ENCODE assay signal across 8 mouse cellular contexts in the genomic region with DNA sequence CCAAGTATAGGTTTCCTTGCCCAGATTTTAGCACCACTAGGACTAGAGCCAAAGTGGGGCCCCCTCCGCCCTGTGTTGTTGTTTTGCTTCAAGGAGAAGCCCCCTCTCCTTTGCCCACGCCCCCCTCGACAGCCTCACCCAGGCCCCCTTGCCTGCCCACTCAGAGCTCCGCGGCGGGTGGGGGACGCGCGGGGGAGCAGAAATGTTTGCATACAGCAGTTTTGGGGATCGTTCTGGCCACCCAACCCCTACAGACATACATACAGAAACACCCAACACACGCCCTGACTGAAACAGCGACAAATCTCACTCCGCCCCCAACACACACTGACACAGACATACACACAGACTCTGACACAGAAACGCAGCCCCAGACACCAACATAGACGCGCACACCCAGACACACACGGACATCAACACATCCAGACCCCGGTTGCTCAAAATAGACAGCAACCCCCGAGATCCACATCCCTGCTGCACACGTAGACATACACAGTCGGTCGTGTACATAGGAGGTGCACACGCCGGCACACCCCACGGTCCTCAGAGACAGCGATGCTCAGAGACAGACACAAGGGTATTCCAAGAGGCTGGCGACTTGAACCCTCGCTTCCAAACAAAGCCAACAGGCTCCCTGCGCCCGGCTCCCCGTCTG. TPM values are rescaled to one million over a fixed set of nuclear protein-coding genes. Genes with fewer than 3 reads are reported as not detected.
DNase-seq lines count a peak whose midpoint lies in the region; ATAC-seq and TF ChIP-seq lines count a peak whose summit lies in the region.

No protein-coding gene starts in this region.

- H3K36me3 ChIP-seq in ES-Bruce4 (ENCODE audit: control insufficient read depth, insufficient read depth, low read length, poor library complexity, severe bottlenecking): no peaks in the 10 kb centered on the region
- no peaks in the 10 kb centered on the region for H3K36me3 ChIP-seq in midbrain, embryonic 15.5 days (replicated peaks)

- H3K4me3 ChIP-seq in ES-Bruce4 (ENCODE audit: low read depth, low read length): peak overlapping the region; percentile 88
- H3K4me3 ChIP-seq in midbrain, embryonic 15.5 days: peak overlapping the region; percentile 99

- peak overlapping the region; percentile 85 for H3K4me2 ChIP-seq in midbrain, embryonic 15.5 days

- no peak for TF ChIP-seq POLR2A in ES-Bruce4 (IDR thresholded peaks at IDR 0.05; ENCODE audit: insufficient read depth, low read length)

- no peak for TF ChIP-seq EP300 in ES-Bruce4 (IDR thresholded peaks at IDR 0.05; ENCODE audit: insufficient read depth, low read depth, low read length)

- ATAC-seq in erythroblast, adult 5-6 weeks (replicated peaks; ENCODE audit: low FRiP score, poor library complexity, severe bottlenecking): 0 out of 2 replicates have a peak, but pooled peaks have one; percentile 26
- peak; percentile 79 for ATAC-seq in midbrain, embryonic 15.5 days (replicated peaks)

- WGBS in midbrain, embryonic 15.5 days: under 1% methylated on average over 31 of the region's 31 CpGs

- peak; percentile 40 for DNase-seq in embryo, embryonic 10 days (ENCODE audit: low spot score)
- no peak for DNase-seq in embryo, embryonic 11 days
- peak; percentile 35 for DNase-seq in layer of hippocampus, postnatal 25 days (ENCODE audit: extremely low spot score in 1 of 2, low spot score in 1 of 2)
- DNase-seq in spleen, postnatal 14 days (ENCODE audit: low spot score in 2 of 2): no peak
- DNase-seq in thymus, postnatal 0 days (ENCODE audit: low spot score): no peak

- peaks cover 8% of the 10 kb centered on the region for H3K27me3 ChIP-seq in ES-Bruce4 (ENCODE audit: control insufficient read depth, insufficient read depth, low read length, poor library complexity, severe bottlenecking)
- H3K27me3 ChIP-seq in midbrain, embryonic 15.5 days (replicated peaks): no peaks in the 10 kb centered on the region

- H3K4me1 ChIP-seq in ES-Bruce4 (ENCODE audit: control insufficient read depth, insufficient read depth, low read length): no peaks in the 10 kb centered on the region
- H3K4me1 ChIP-seq in midbrain, embryonic 15.5 days: peaks cover 35% of the 10 kb centered on the region

- H3K27ac ChIP-seq in ES-Bruce4 (ENCODE audit: insufficient read depth, low read length): no peak overlapping the region
- peak overlapping the region; percentile 96 for H3K27ac ChIP-seq in midbrain, embryonic 15.5 days

- TF ChIP-seq CTCF in ES-Bruce4 (IDR thresholded peaks at IDR 0.05; ENCODE audit: low read depth, low read length): no peak

- no peaks in the 10 kb centered on the region for H3K9me3 ChIP-seq in ES-Bruce4 (replicated peaks; ENCODE audit: control insufficient read depth, insufficient read depth, low read length, poor library complexity, severe bottlenecking)
- no peaks in the 10 kb centered on the region for H3K9me3 ChIP-seq in midbrain, embryonic 15.5 days

- peak overlapping the region; percentile 44 for H3K9ac ChIP-seq in ES-Bruce4 (ENCODE audit: low read depth, poor library complexity, severe bottlenecking)
- H3K9ac ChIP-seq in midbrain, embryonic 15.5 days: peak overlapping the region; percentile 99

RNA-seq across cellular contexts. Expression of a gene that starts 0.7 kb away (rescaled TPM):
- polyA plus RNA-seq in ES-Bruce4 (2011; ENCODE audit: insufficient read depth, insufficient read length, low read depth, missing spikeins): 0.44 and 0.70 TPM in 2 replicates
- 4.8 TPM in 1 of 2 replicates, not detected in the other for total RNA-seq in erythroblast, adult 5-6 weeks (2015; ENCODE audit: low replicate concordance)
- 1.4 and 5.4 TPM in 2 replicates for total RNA-seq in erythroblast, adult 5-6 weeks (2017; ENCODE audit: low replicate concordance)
- total RNA-seq in layer of hippocampus, postnatal 25 days (2021): 100 to 1,000 TPM; 362 to 370 TPM
- polyA plus RNA-seq in midbrain, embryonic 15.5 days (2015; fragmentation: Nextera tagmentation; extraction: Ambion mirVana): 76.6 and 83.1 TPM in 2 replicates
- 0.26 and 0.42 TPM in 2 replicates for polyA plus RNA-seq in thymus, postnatal 0 days (2015; fragmentation: Nextera tagmentation; extraction: Ambion mirVana)

RNA-seq across cellular contexts. Expression of a gene that starts 16.1 kb away (rescaled TPM):
- 38.9 and 49.8 TPM in 2 replicates for polyA plus RNA-seq in ES-Bruce4 (2011; ENCODE audit: insufficient read depth, insufficient read length, low read depth, missing spikeins)
- 20.5 and 27.7 TPM in 2 replicates for total RNA-seq in erythroblast, adult 5-6 weeks (2015; ENCODE audit: low replicate concordance)
- total RNA-seq in erythroblast, adult 5-6 weeks (2017; ENCODE audit: low replicate concordance): 45.9 and 55.4 TPM in 2 replicates
- 1 to 10 TPM; 3.2 to 4.6 TPM for total RNA-seq in layer of hippocampus, postnatal 25 days (2021)
- polyA plus RNA-seq in midbrain, embryonic 15.5 days (2015; fragmentation: Nextera tagmentation; extraction: Ambion mirVana): 1.5 TPM in 2 replicates
- 8.5 and 12.0 TPM in 2 replicates for polyA plus RNA-seq in thymus, postnatal 0 days (2015; fragmentation: Nextera tagmentation; extraction: Ambion mirVana)

RNA-seq across cellular contexts. Expression of a gene that starts 33.3 kb away (rescaled TPM):
- not detected in 2 replicates for polyA plus RNA-seq in ES-Bruce4 (2011; ENCODE audit: insufficient read depth, insufficient read length, low read depth, missing spikeins)
- 67.1 and 89.7 TPM in 2 replicates for total RNA-seq in erythroblast, adult 5-6 weeks (2015; ENCODE audit: low replicate concordance)
- total RNA-seq in erythroblast, adult 5-6 weeks (2017; ENCODE audit: low replicate concordance): 43.2 and 60.3 TPM in 2 replicates
- 10 to 100 TPM; 64.9 to 73.8 TPM for total RNA-seq in layer of hippocampus, postnatal 25 days (2021)
- polyA plus RNA-seq in midbrain, embryonic 15.5 days (2015; fragmentation: Nextera tagmentation; extraction: Ambion mirVana): 20.2 and 22.4 TPM in 2 replicates
- 1.4 and 2.0 TPM in 2 replicates for polyA plus RNA-seq in thymus, postnatal 0 days (2015; fragmentation: Nextera tagmentation; extraction: Ambion mirVana)

Comparison
In these comparisons a context has a peak if more than half of its experiments do, and no peak if none do; other contexts are left out.
1. DNase-seq: peak in embryo, embryonic 10 days (single experiment) and layer of hippocampus, postnatal 25 days (2 of 2); none in embryo, embryonic 11 days (single experiment), spleen, postnatal 14 days (0 of 2) and thymus, postnatal 0 days (single experiment).
2. RNA of a gene that starts 0.7 kb away (polyA plus RNA-seq): 76.6 to 83.1 TPM in midbrain, embryonic 15.5 days; 0.44 to 0.70 TPM in ES-Bruce4 and 0.26 to 0.42 TPM in thymus, postnatal 0 days; every median in the first group is over 10 times any median in the second.